Mouse (Mus musculus): ENCODE measurements around the gene Popdc2. TPM values are rescaled to one million over a fixed set of nuclear protein-coding genes. Genes with fewer than 3 reads are reported as not detected.

The Popdc2 gene
- polyA plus RNA-seq, 1 experiment, result 1.5 TPM

DNA sequence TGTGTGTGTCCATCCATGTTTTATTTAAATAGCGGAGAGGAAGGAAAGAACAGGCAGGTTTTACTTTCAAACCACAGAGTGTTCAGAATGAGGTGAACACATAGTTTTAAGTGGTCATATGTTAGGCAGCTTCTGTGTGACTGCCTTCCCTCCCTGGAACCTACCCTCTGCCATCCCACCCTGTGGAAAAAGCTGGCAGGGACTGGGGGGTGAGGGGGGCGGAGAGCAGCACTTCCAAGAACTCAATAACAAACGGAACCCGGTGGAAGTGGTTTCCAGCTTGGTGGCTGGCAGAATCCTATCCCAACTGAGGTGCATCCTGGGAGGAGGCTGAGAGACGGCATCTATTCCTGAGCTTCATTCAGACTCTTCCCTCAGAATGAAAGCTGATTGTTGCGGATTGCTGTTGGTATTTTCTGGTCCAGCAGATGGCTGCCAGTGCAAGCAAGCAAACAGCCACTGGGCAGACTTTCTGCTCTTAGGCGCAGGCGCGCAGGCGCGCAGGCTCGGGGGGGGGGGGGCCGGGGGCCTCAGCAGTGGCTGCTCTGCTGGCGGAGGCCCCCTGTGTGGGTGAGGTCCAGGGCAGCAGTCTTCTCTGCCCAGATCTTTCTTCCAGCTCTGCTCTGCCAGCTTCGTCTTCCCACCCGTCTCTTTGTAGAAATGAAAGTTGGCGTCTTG lies 14.3 kb downstream of the Popdc2 start:
- Histone ChIP-seq H3K27ac (ENCODE audit: insufficient read depth, low read depth, low read length) (no peak overlapping the region), H3K27me3 (replicated peaks; ENCODE audit: control insufficient read depth, insufficient read depth, low read length) (no peaks in the 10 kb centered on the region), H3K4me1 (ENCODE audit: control insufficient read depth, insufficient read depth, low read length) (no peaks in the 10 kb centered on the region), H3K36me3 (ENCODE audit: control insufficient read depth, insufficient read depth, low read length) (no peaks in the 10 kb centered on the region), H3K4me3 (ENCODE audit: insufficient read depth, low read depth, low read length) (peak overlapping the region; percentile 54)
- no peak for TF ChIP-seq POLR2A (IDR thresholded peaks at IDR 0.05; ENCODE audit: low read depth, low read length)
- peak; percentile 39 for TF ChIP-seq CTCF (conservative IDR thresholded peaks at IDR 0.05; ENCODE audit: insufficient read depth, insufficient read length, low read depth, low read length)
- peak; percentile 67 for DNase-seq
- WGBS, result 32% methylated on average over 17 of the region's 17 CpGs

- no peak overlapping the region for H3K27ac ChIP-seq (ENCODE audit: insufficient read depth, low read depth, low read length)
- H3K27me3 ChIP-seq (replicated peaks; ENCODE audit: control insufficient read depth, insufficient read depth, low read length), result no peaks in the 10 kb centered on the region
- H3K4me3 ChIP-seq (ENCODE audit: insufficient read depth, low read depth, low read length), result peak overlapping the region; percentile 54
- no peaks in the 10 kb centered on the region for H3K36me3 ChIP-seq (ENCODE audit: control insufficient read depth, insufficient read depth, low read length)
- TF ChIP-seq CTCF (conservative IDR thresholded peaks at IDR 0.05; ENCODE audit: insufficient read depth, insufficient read length, low read depth, low read length) (no peak), POLR2A (IDR thresholded peaks at IDR 0.05; ENCODE audit: low read depth, low read length) (no peak)
- H3K4me1 ChIP-seq (ENCODE audit: control insufficient read depth, insufficient read depth, low read length), result no peaks in the 10 kb centered on the region
- 40% methylated on average over 8 of the region's 8 CpGs for WGBS
- peak; percentile 27 for DNase-seq
These were observed 14.8 kb downstream of the Popdc2 start for GRCm38 (mm10) chr16:38376841-38377249.

DNA sequence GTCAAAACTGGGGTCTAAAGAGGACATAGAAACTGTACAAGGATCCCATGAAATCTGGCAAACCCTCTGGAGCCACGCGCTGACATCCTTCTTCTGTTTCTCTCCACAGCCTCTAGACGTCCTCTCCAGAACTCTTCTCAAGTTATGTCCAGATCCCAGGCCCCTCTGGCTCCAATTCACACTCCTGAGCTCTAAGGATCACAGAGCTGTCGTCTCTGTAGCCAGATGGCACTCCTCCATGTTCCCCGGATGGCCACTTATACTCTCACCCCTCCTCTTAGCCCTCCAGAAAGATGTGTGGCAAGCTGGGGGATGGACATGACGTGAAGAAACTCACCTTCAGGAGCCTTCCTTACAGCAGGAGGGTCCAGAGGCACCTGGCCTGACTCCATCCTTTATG lies 15.5 kb downstream of the Popdc2 start:
- H3K27ac ChIP-seq (ENCODE audit: insufficient read depth, low read depth, low read length), result no peak overlapping the region
- no peak for TF ChIP-seq CTCF (conservative IDR thresholded peaks at IDR 0.05; ENCODE audit: insufficient read depth, insufficient read length, low read depth, low read length)
- no peak for TF ChIP-seq POLR2A (IDR thresholded peaks at IDR 0.05; ENCODE audit: low read depth, low read length)
- no peaks in the 10 kb centered on the region for H3K4me1 ChIP-seq (ENCODE audit: control insufficient read depth, insufficient read depth, low read length)
- no peaks in the 10 kb centered on the region for H3K27me3 ChIP-seq (replicated peaks; ENCODE audit: control insufficient read depth, insufficient read depth, low read length)
- DNase-seq, result no peak
- no peak overlapping the region for H3K4me3 ChIP-seq (ENCODE audit: insufficient read depth, low read depth, low read length)
- no peaks in the 10 kb centered on the region for H3K36me3 ChIP-seq (ENCODE audit: control insufficient read depth, insufficient read depth, low read length)
- 86% methylated on average over 6 of the region's 6 CpGs for WGBS

GRCm38 (mm10) chr16:38378591-38378990 lies 16.6 kb downstream of the Popdc2 start:
- Histone ChIP-seq H3K27me3 (replicated peaks; ENCODE audit: control insufficient read depth, insufficient read depth, low read length) (no peaks in the 10 kb centered on the region), H3K4me3 (ENCODE audit: insufficient read depth, low read depth, low read length) (no peak overlapping the region), H3K4me1 (ENCODE audit: control insufficient read depth, insufficient read depth, low read length) (no peaks in the 10 kb centered on the region), H3K36me3 (ENCODE audit: control insufficient read depth, insufficient read depth, low read length) (no peaks in the 10 kb centered on the region), H3K27ac (ENCODE audit: insufficient read depth, low read depth, low read length) (no peak overlapping the region)
- 88% methylated on average over 6 of the region's 6 CpGs for WGBS
- no peak for DNase-seq
- TF ChIP-seq POLR2A (IDR thresholded peaks at IDR 0.05; ENCODE audit: low read depth, low read length), result no peak
- no peak for TF ChIP-seq CTCF (conservative IDR thresholded peaks at IDR 0.05; ENCODE audit: insufficient read depth, insufficient read length, low read depth, low read length)

- 19% methylated on average over 6 of the region's 6 CpGs for WGBS
- H3K36me3 ChIP-seq (ENCODE audit: control insufficient read depth, insufficient read depth, low read length), result no peaks in the 10 kb centered on the region
These were observed 17.1 kb downstream of the Popdc2 start for GRCm38 (mm10) chr16:38379088-38379487.

GRCm38 (mm10) chr16:38379493-38379892 lies 17.5 kb downstream of the Popdc2 start:
- Histone ChIP-seq H3K4me1 (ENCODE audit: control insufficient read depth, insufficient read depth, low read length) (no peaks in the 10 kb centered on the region), H3K36me3 (ENCODE audit: control insufficient read depth, insufficient read depth, low read length) (no peaks in the 10 kb centered on the region), H3K4me3 (ENCODE audit: insufficient read depth, low read depth, low read length) (no peak overlapping the region), H3K27ac (ENCODE audit: insufficient read depth, low read depth, low read length) (no peak overlapping the region), H3K27me3 (replicated peaks; ENCODE audit: control insufficient read depth, insufficient read depth, low read length) (no peaks in the 10 kb centered on the region)
- DNase-seq, result no peak
- no peak for TF ChIP-seq CTCF (conservative IDR thresholded peaks at IDR 0.05; ENCODE audit: insufficient read depth, insufficient read length, low read depth, low read length)
- no peak for TF ChIP-seq POLR2A (IDR thresholded peaks at IDR 0.05; ENCODE audit: low read depth, low read length)
- 37% methylated on average over 3 of the region's 3 CpGs for WGBS

More at GRCm38 (mm10) chr16:38379088-38379487, 17.1 kb downstream of the Popdc2 start:
- H3K27ac ChIP-seq (ENCODE audit: insufficient read depth, low read depth, low read length), result no peak overlapping the region
- no peak for TF ChIP-seq POLR2A (IDR thresholded peaks at IDR 0.05; ENCODE audit: low read depth, low read length)
- TF ChIP-seq CTCF (conservative IDR thresholded peaks at IDR 0.05; ENCODE audit: insufficient read depth, insufficient read length, low read depth, low read length), result no peak
- H3K27me3 ChIP-seq (replicated peaks; ENCODE audit: control insufficient read depth, insufficient read depth, low read length), result no peaks in the 10 kb centered on the region
- no peak overlapping the region for H3K4me3 ChIP-seq (ENCODE audit: insufficient read depth, low read depth, low read length)
- peak; percentile 17 for DNase-seq
- H3K4me1 ChIP-seq (ENCODE audit: control insufficient read depth, insufficient read depth, low read length), result no peaks in the 10 kb centered on the region

- DNase-seq, result no peak
- H3K27me3 ChIP-seq (replicated peaks; ENCODE audit: control insufficient read depth, insufficient read depth, low read length), result no peaks in the 10 kb centered on the region
- WGBS, result 92% methylated on average over 3 of the region's 3 CpGs
- H3K27ac ChIP-seq (ENCODE audit: insufficient read depth, low read depth, low read length), result no peak overlapping the region
- no peak overlapping the region for H3K4me3 ChIP-seq (ENCODE audit: insufficient read depth, low read depth, low read length)
- no peaks in the 10 kb centered on the region for H3K4me1 ChIP-seq (ENCODE audit: control insufficient read depth, insufficient read depth, low read length)
- no peak for TF ChIP-seq POLR2A (IDR thresholded peaks at IDR 0.05; ENCODE audit: low read depth, low read length)
- no peak for TF ChIP-seq CTCF (conservative IDR thresholded peaks at IDR 0.05; ENCODE audit: insufficient read depth, insufficient read length, low read depth, low read length)
- no peaks in the 10 kb centered on the region for H3K36me3 ChIP-seq (ENCODE audit: control insufficient read depth, insufficient read depth, low read length)
These were observed 17.9 kb downstream of the Popdc2 start for GRCm38 (mm10) chr16:38379926-38380325.

Measured in kidney, adult 2 months (tissue).